Mouse (Mus musculus): ENCODE measurements around the gene Nr1d1. TPM values are rescaled to one million over a fixed set of nuclear protein-coding genes. Genes with fewer than 3 reads are reported as not detected.
"Not testable (repeated sequence)": the region's sequence is repeated elsewhere in the genome, so short reads cannot be mapped to it uniquely, and the experiment has no call there.

The Nr1d1 gene
- total and polyA plus RNA-seq, 2 experiments = 19.0 to 106 TPM

- peak within 1 kb of the TSS; percentile 95 for H3K4me3 ChIP-seq (ENCODE audit: insufficient read depth, low read depth, low read length)
- no peaks in the 10 kb centered on the region for H3K36me3 ChIP-seq (ENCODE audit: control insufficient read depth, insufficient read depth, low read length)
- H3K9ac ChIP-seq (ENCODE audit: low read depth, low read length) = peak within 1 kb of the TSS; percentile 91
- peaks cover 14% of the 10 kb centered on the region; the same call in 1 of the 2 replicates for H3K79me2 ChIP-seq (ENCODE audit: control insufficient read depth, insufficient read depth, low read length)
- WGBS = 2% methylated on average over 22 of the region's 22 CpGs
- TF ChIP-seq CTCF (IDR thresholded peaks at IDR 0.05; ENCODE audit: low read depth, low read length) (no peak), POLR2A (IDR thresholded peaks at IDR 0.05; ENCODE audit: extremely low read depth, insufficient read depth, low read length) (no peak)
- H3K27me3 ChIP-seq (ENCODE audit: control insufficient read depth, insufficient read depth, low read length) = no peaks in the 10 kb centered on the region
- H3K4me1 ChIP-seq (ENCODE audit: control insufficient read depth, insufficient read depth, low read length) = peaks cover 13% of the 10 kb centered on the region
- DNase-seq (ENCODE audit: extremely low read depth, low read depth, low spot score) = peak; percentile 34
- H3K27ac ChIP-seq (replicated peaks; ENCODE audit: insufficient read depth, low read depth, low read length) = peak within 1 kb of the TSS; percentile 14; the same call in 1 of the 2 replicates
Observed at GRCm38 (mm10) chr11:98740393-98741050, 34.6 kb downstream of the Nr1d1 start, which contains the start of gene Thra. Gene Thra (plus strand): TSS chr11:98740638.

- Histone ChIP-seq H3K36me3 (ENCODE audit: control insufficient read depth, insufficient read depth, low read length) (no peaks in the 10 kb centered on the region), H3K27ac (replicated peaks; ENCODE audit: insufficient read depth, low read depth, low read length) (no peak overlapping the region), H3K4me3 (ENCODE audit: insufficient read depth, low read depth, low read length) (no peak overlapping the region), H3K9ac (ENCODE audit: low read depth, low read length) (no peak overlapping the region), H3K79me2 (ENCODE audit: control insufficient read depth, insufficient read depth, low read length) (peaks cover 12% of the 10 kb centered on the region; the same call in 1 of the 2 replicates), H3K27me3 (ENCODE audit: control insufficient read depth, insufficient read depth, low read length) (no peaks in the 10 kb centered on the region), H3K4me1 (ENCODE audit: control insufficient read depth, insufficient read depth, low read length) (peaks cover 13% of the 10 kb centered on the region)
- TF ChIP-seq POLR2A (IDR thresholded peaks at IDR 0.05; ENCODE audit: extremely low read depth, insufficient read depth, low read length) (no peak), CTCF (IDR thresholded peaks at IDR 0.05; ENCODE audit: low read depth, low read length) (no peak)
- WGBS = 44% methylated on average over 8 of the region's 8 CpGs
- DNase-seq (ENCODE audit: extremely low read depth, low read depth, low spot score) = no peak
Observed at GRCm38 (mm10) chr11:98740026-98740392, 35.1 kb downstream of the Nr1d1 start.

GRCm38 (mm10) chr11:98738925-98739324 is 36.2 kb downstream of the Nr1d1 start:
- no peak for TF ChIP-seq POLR2A (IDR thresholded peaks at IDR 0.05; ENCODE audit: extremely low read depth, insufficient read depth, low read length)
- no peak for TF ChIP-seq CTCF (IDR thresholded peaks at IDR 0.05; ENCODE audit: low read depth, low read length)
- no peak for DNase-seq (ENCODE audit: extremely low read depth, low read depth, low spot score)
- Histone ChIP-seq H3K27me3 (ENCODE audit: control insufficient read depth, insufficient read depth, low read length) (no peaks in the 10 kb centered on the region), H3K9ac (ENCODE audit: low read depth, low read length) (no peak overlapping the region), H3K79me2 (ENCODE audit: control insufficient read depth, insufficient read depth, low read length) (peaks cover 5% of the 10 kb centered on the region; the same call in 1 of the 2 replicates), H3K4me1 (ENCODE audit: control insufficient read depth, insufficient read depth, low read length) (peaks cover 13% of the 10 kb centered on the region), H3K27ac (replicated peaks; ENCODE audit: insufficient read depth, low read depth, low read length) (no peak overlapping the region), H3K36me3 (ENCODE audit: control insufficient read depth, insufficient read depth, low read length) (no peaks in the 10 kb centered on the region), H3K4me3 (ENCODE audit: insufficient read depth, low read depth, low read length) (no peak overlapping the region)
- 76% methylated on average over 9 of the region's 9 CpGs for WGBS

- Histone ChIP-seq H3K79me2 (ENCODE audit: control insufficient read depth, insufficient read depth, low read length) (peaks cover 3% of the 10 kb centered on the region; the same call in 1 of the 2 replicates), H3K4me1 (ENCODE audit: control insufficient read depth, insufficient read depth, low read length) (peaks cover 13% of the 10 kb centered on the region), H3K27ac (replicated peaks; ENCODE audit: insufficient read depth, low read depth, low read length) (no peak overlapping the region), H3K36me3 (ENCODE audit: control insufficient read depth, insufficient read depth, low read length) (no peaks in the 10 kb centered on the region), H3K9ac (ENCODE audit: low read depth, low read length) (no peak overlapping the region), H3K27me3 (ENCODE audit: control insufficient read depth, insufficient read depth, low read length) (no peaks in the 10 kb centered on the region), H3K4me3 (ENCODE audit: insufficient read depth, low read depth, low read length) (no peak overlapping the region)
- WGBS = 86% methylated on average over 4 of the region's 4 CpGs
- DNase-seq (ENCODE audit: extremely low read depth, low read depth, low spot score) = no peak
- TF ChIP-seq POLR2A (IDR thresholded peaks at IDR 0.05; ENCODE audit: extremely low read depth, insufficient read depth, low read length) (no peak), CTCF (IDR thresholded peaks at IDR 0.05; ENCODE audit: low read depth, low read length) (no peak)
Observed at GRCm38 (mm10) chr11:98738428-98738911, 36.7 kb downstream of the Nr1d1 start.

- 84% methylated on average over 2 of the region's 2 CpGs for WGBS
- not testable (repeated sequence) for DNase-seq (ENCODE audit: extremely low read depth, low read depth, low spot score)
Observed at GRCm38 (mm10) chr11:98737220-98737619, 37.9 kb downstream of the Nr1d1 start.

GRCm38 (mm10) chr11:98736176-98736575 is 39.0 kb downstream of the Nr1d1 start:
- no peaks in the 10 kb centered on the region for H3K36me3 ChIP-seq (ENCODE audit: control insufficient read depth, insufficient read depth, low read length)
- no peak overlapping the region for H3K27ac ChIP-seq (replicated peaks; ENCODE audit: insufficient read depth, low read depth, low read length)
- no peaks in the 10 kb centered on the region for H3K79me2 ChIP-seq (ENCODE audit: control insufficient read depth, insufficient read depth, low read length)
- TF ChIP-seq POLR2A (IDR thresholded peaks at IDR 0.05; ENCODE audit: extremely low read depth, insufficient read depth, low read length) (no peak), CTCF (IDR thresholded peaks at IDR 0.05; ENCODE audit: low read depth, low read length) (no peak)
- H3K9ac ChIP-seq (ENCODE audit: low read depth, low read length) = no peak overlapping the region
- no peaks in the 10 kb centered on the region for H3K27me3 ChIP-seq (ENCODE audit: control insufficient read depth, insufficient read depth, low read length)
- no peak overlapping the region for H3K4me3 ChIP-seq (ENCODE audit: insufficient read depth, low read depth, low read length)
- peaks cover 5% of the 10 kb centered on the region for H3K4me1 ChIP-seq (ENCODE audit: control insufficient read depth, insufficient read depth, low read length)
- 95% methylated on average over 1 of the region's 1 CpGs for WGBS
- no peak for DNase-seq (ENCODE audit: extremely low read depth, low read depth, low spot score)

More at GRCm38 (mm10) chr11:98737220-98737619, 37.9 kb downstream of the Nr1d1 start:
- not testable (repeated sequence) for H3K4me1 ChIP-seq (ENCODE audit: control insufficient read depth, insufficient read depth, low read length); H3K79me2 ChIP-seq (ENCODE audit: control insufficient read depth, insufficient read depth, low read length); H3K9ac ChIP-seq (ENCODE audit: low read depth, low read length); H3K27ac ChIP-seq (replicated peaks; ENCODE audit: insufficient read depth, low read depth, low read length); H3K36me3 ChIP-seq (ENCODE audit: control insufficient read depth, insufficient read depth, low read length); H3K4me3 ChIP-seq (ENCODE audit: insufficient read depth, low read depth, low read length); H3K27me3 ChIP-seq (ENCODE audit: control insufficient read depth, insufficient read depth, low read length)

Measured in liver, adult 2 months (tissue).